Mouse (Mus musculus) stomach, postnatal 0 days (tissue): Measurements from ENCODE around the gene Ptpn13.

Experiments
- CTCF ChIP-seq: IDR thresholded peaks from 2 replicates; pipeline ENCODE4 v1.5.1; 2016; ENCODE audit warnings: antibody characterized with exemption, low read depth, mild to moderate bottlenecking, moderate library complexity
- EP300 ChIP-seq: optimal IDR thresholded peaks from 2 replicates; pipeline ENCODE3; 2016; ENCODE audit warnings: antibody characterized with exemption

DNA sequence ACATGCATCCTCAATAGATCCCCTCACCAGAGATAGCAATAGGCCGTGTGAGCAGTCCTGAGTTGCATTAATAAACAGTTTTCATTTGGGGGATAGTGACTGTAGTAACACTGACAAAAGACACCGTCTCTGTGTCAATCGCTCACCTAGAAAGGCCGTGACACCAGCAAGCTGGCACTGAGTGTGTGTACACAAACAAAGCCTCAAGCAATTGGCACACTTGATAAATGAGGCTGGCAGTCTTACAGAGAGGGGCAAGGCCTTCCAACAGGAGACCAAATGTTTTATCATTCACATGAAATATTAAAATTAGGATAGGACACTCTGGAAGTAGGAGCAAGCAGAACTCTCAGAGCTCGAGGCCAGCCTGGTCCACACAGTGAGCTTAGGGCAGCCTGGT is 197.3 kb downstream of the Ptpn13 start:
- no peak for TF ChIP-seq CTCF
- TF ChIP-seq EP300: no peak
